Mouse (Mus musculus) forebrain, embryonic 11.5 days (tissue): Measurements from ENCODE around the gene Gorasp1. TPM values are rescaled to one million over a fixed set of nuclear protein-coding genes. Genes with fewer than 3 reads are reported as not detected.

ENCODE experiments used
- ATAC-seq: fragments of 200-750 bp; cut with Nextera tagmentation; replicated peaks from 2 replicates; pipeline ENCODE4 v1.8.0; 2017; ENCODE audit warnings: moderate TSS enrichment; ENCODE audit not compliant: low FRiP score
- DNase-seq: peaks from one replicate; pipeline ENCODE4 v3.0.0-alpha.2; 2017; ENCODE audit warnings: low spot score
- H3K27ac ChIP-seq: fragments of 300-500 bp; sonication (generic); 2 replicates; pipeline ENCODE4 v1.5.1; 2014; ENCODE audit warnings: low read depth, low read length
- H3K27me3 ChIP-seq: fragments of 300-500 bp; sonication (generic); 2 replicates; pipeline ENCODE4 v1.6.1; 2014; ENCODE audit warnings: mild to moderate bottlenecking, low read length, mixed read lengths; ENCODE audit not compliant: control insufficient read depth, insufficient read depth
- H3K36me3 ChIP-seq: fragments of 300-500 bp; sonication (generic); 2 replicates; pipeline ENCODE4 v1.6.1; 2014; ENCODE audit warnings: mild to moderate bottlenecking, low read length, moderate library complexity, mixed read lengths; ENCODE audit not compliant: control insufficient read depth, insufficient read depth
- H3K4me1 ChIP-seq: fragments of 300-500 bp; sonication (generic); replicated peaks from 2 replicates; pipeline ENCODE4 v1.6.1; 2014; ENCODE audit warnings: low read length, mixed read lengths; ENCODE audit not compliant: control insufficient read depth, insufficient read depth
- H3K4me2 ChIP-seq: fragments of 300-500 bp; sonication (generic); 2 replicates; pipeline ENCODE4 v1.6.1; 2014; ENCODE audit warnings: low read depth, mild to moderate bottlenecking, low read length, moderate library complexity, mixed read lengths; ENCODE audit not compliant: severe bottlenecking
- H3K4me3 ChIP-seq: fragments of 300-500 bp; sonication (generic); 2 replicates; pipeline ENCODE4 v1.5.1; 2014; ENCODE audit warnings: low read depth, low read length
- H3K9ac ChIP-seq: fragments of 300-500 bp; sonication (generic); 2 replicates; pipeline ENCODE4 v1.6.1; 2014; ENCODE audit warnings: low read length
- H3K9me3 ChIP-seq: fragments of 300-500 bp; sonication (generic); 2 replicates; pipeline ENCODE4 v1.6.1; 2016; ENCODE audit warnings: low read length, mixed read lengths; ENCODE audit not compliant: control insufficient read depth
- WGBS: fragments of 180-500 bp; shearing (Covaris S2); extraction: QIAGEN DNeasy Blood & Tissue Kit; methylation state at CpG from one replicate; pipeline ENCODE4 v1.1.7; 2014; 5-methylcytosine and 5-hydroxymethylcytosine counted together
- polyA plus RNA-seq: library from polyadenylated mRNA; unstranded; fragments of >200 nt; fragmentation: Nextera tagmentation; extraction: Ambion mirVana; gene quantifications from 2 replicates; pipeline ENCODE4 v1.2.1, GENCODE M21; 2014

The Gorasp1 gene
- polyA plus RNA-seq, 1 experiment from 2014 or later, result 19.3 TPM

GRCm38 (mm10) chr9:119969811-119970210 lies 32.4 kb upstream of the Gorasp1 start:
- Histone ChIP-seq H3K9me3 (no peaks in the 10 kb centered on the region), H3K4me1 (no peaks in the 10 kb centered on the region), H3K9ac (no peak overlapping the region), H3K4me3 (no peak overlapping the region), H3K36me3 (no peaks in the 10 kb centered on the region), H3K27ac (no peak overlapping the region), H3K4me2 (no peak overlapping the region), H3K27me3 (no peaks in the 10 kb centered on the region)
- DNase-seq (no peak), ATAC-seq (no peak)
- WGBS, result 80% methylated on average over 7 of the region's 7 CpGs

GRCm38 (mm10) chr9:119966221-119966910 lies 29.0 kb upstream of the Gorasp1 start:
- Histone ChIP-seq H3K27ac (no peak overlapping the region), H3K9me3 (no peaks in the 10 kb centered on the region), H3K4me2 (no peak overlapping the region), H3K27me3 (no peaks in the 10 kb centered on the region), H3K36me3 (no peaks in the 10 kb centered on the region), H3K9ac (no peak overlapping the region), H3K4me3 (no peak overlapping the region), H3K4me1 (no peaks in the 10 kb centered on the region)
- 88% methylated on average over 26 of the region's 26 CpGs for WGBS
- DNase-seq, result no peak
- ATAC-seq, result no peak

- Histone ChIP-seq H3K36me3 (no peaks in the 10 kb centered on the region), H3K4me2 (no peak overlapping the region), H3K9me3 (no peaks in the 10 kb centered on the region), H3K27me3 (no peaks in the 10 kb centered on the region), H3K27ac (no peak overlapping the region), H3K4me3 (no peak overlapping the region), H3K9ac (no peak overlapping the region), H3K4me1 (no peaks in the 10 kb centered on the region)
- DNase-seq (no peak), ATAC-seq (no peak)
- 87% methylated on average over 3 of the region's 3 CpGs for WGBS
Observed at GRCm38 (mm10) chr9:119965186-119965585, 27.8 kb upstream of the Gorasp1 start.

- no peak overlapping the region for H3K9ac ChIP-seq
- H3K4me2 ChIP-seq, result no peak overlapping the region
- DNase-seq (no peak), ATAC-seq (no peak)
- no peaks in the 10 kb centered on the region for H3K27me3 ChIP-seq
- no peaks in the 10 kb centered on the region for H3K4me1 ChIP-seq
- H3K36me3 ChIP-seq, result no peaks in the 10 kb centered on the region
- no peak overlapping the region for H3K27ac ChIP-seq
- no peak overlapping the region for H3K4me3 ChIP-seq
- no peaks in the 10 kb centered on the region for H3K9me3 ChIP-seq
- WGBS, result 92% methylated on average over 3 of the region's 3 CpGs
Observed at GRCm38 (mm10) chr9:119964206-119964605, 26.8 kb upstream of the Gorasp1 start.

- 10% methylated on average over 21 of the region's 21 CpGs for WGBS
- Histone ChIP-seq H3K9ac (peak overlapping the region; percentile 21), H3K4me3 (no peak overlapping the region), H3K27me3 (no peaks in the 10 kb centered on the region), H3K36me3 (no peaks in the 10 kb centered on the region), H3K9me3 (no peaks in the 10 kb centered on the region), H3K4me2 (no peak overlapping the region), H3K4me1 (no peaks in the 10 kb centered on the region), H3K27ac (no peak overlapping the region)
- ATAC-seq (peak; percentile 71), DNase-seq (peak; percentile 87)
Observed at GRCm38 (mm10) chr9:119962987-119963667, 25.8 kb upstream of the Gorasp1 start.

GRCm38 (mm10) chr9:119962216-119962615 lies 24.9 kb upstream of the Gorasp1 start:
- Histone ChIP-seq H3K27ac (no peak overlapping the region), H3K9me3 (no peaks in the 10 kb centered on the region), H3K36me3 (no peaks in the 10 kb centered on the region), H3K4me2 (no peak overlapping the region), H3K27me3 (no peaks in the 10 kb centered on the region), H3K4me1 (no peaks in the 10 kb centered on the region), H3K9ac (no peak overlapping the region), H3K4me3 (no peak overlapping the region)
- no peak for ATAC-seq
- DNase-seq, result no peak
- 73% methylated on average over 4 of the region's 4 CpGs for WGBS

- Histone ChIP-seq H3K4me2 (no peak overlapping the region), H3K9ac (no peak overlapping the region), H3K4me1 (no peaks in the 10 kb centered on the region), H3K36me3 (no peaks in the 10 kb centered on the region), H3K9me3 (no peaks in the 10 kb centered on the region), H3K27ac (no peak overlapping the region), H3K4me3 (no peak overlapping the region), H3K27me3 (no peaks in the 10 kb centered on the region)
- WGBS, result 84% methylated on average over 9 of the region's 9 CpGs
- DNase-seq, result no peak
- ATAC-seq, result no peak
Observed at GRCm38 (mm10) chr9:119958835-119959234, 21.5 kb upstream of the Gorasp1 start.

- no peak overlapping the region for H3K9ac ChIP-seq
- H3K27ac ChIP-seq, result no peak overlapping the region
- H3K4me3 ChIP-seq, result no peak overlapping the region
- 84% methylated on average over 9 of the region's 9 CpGs for WGBS
- no peaks in the 10 kb centered on the region for H3K9me3 ChIP-seq
- no peak overlapping the region for H3K4me2 ChIP-seq
- no peak for DNase-seq
- no peak for ATAC-seq
- H3K36me3 ChIP-seq, result no peaks in the 10 kb centered on the region
- no peaks in the 10 kb centered on the region for H3K27me3 ChIP-seq
- no peaks in the 10 kb centered on the region for H3K4me1 ChIP-seq
Observed at GRCm38 (mm10) chr9:119951388-119951787, 14.0 kb upstream of the Gorasp1 start.

GRCm38 (mm10) chr9:119950434-119950833 lies 13.1 kb upstream of the Gorasp1 start:
- no peaks in the 10 kb centered on the region for H3K36me3 ChIP-seq
- no peak overlapping the region for H3K4me3 ChIP-seq
- no peak overlapping the region for H3K27ac ChIP-seq
- H3K4me2 ChIP-seq, result no peak overlapping the region
- WGBS, result 62% methylated on average over 6 of the region's 6 CpGs
- no peaks in the 10 kb centered on the region for H3K4me1 ChIP-seq
- H3K9me3 ChIP-seq, result no peaks in the 10 kb centered on the region
- no peak for DNase-seq
- no peak for ATAC-seq
- H3K9ac ChIP-seq, result no peak overlapping the region
- H3K27me3 ChIP-seq, result no peaks in the 10 kb centered on the region
